Mouse (Mus musculus) forebrain, embryonic 15.5 days (tissue): ENCODE results near the gene Skint1. TPM values are rescaled to one million over a fixed set of nuclear protein-coding genes. Genes with fewer than 3 reads are reported as not detected.
"Not testable (repeated sequence)": the region's sequence is repeated elsewhere in the genome, so short reads cannot be mapped to it uniquely, and the experiment has no call there.

ENCODE experiments used
- ATAC-seq: fragments of 200-750 bp; cut with Nextera tagmentation; replicated peaks from 2 replicates; pipeline ENCODE4 v1.8.0; 2017; ENCODE audit warnings: mild to moderate bottlenecking, moderate TSS enrichment, moderate library complexity
- H3K27ac ChIP-seq: fragments of 300-500 bp; sonication (generic); replicated peaks from 2 replicates; pipeline ENCODE4 v1.5.1; 2015; ENCODE audit warnings: mild to moderate bottlenecking, inconsistent platforms
- H3K27me3 ChIP-seq: fragments of 300-500 bp; sonication (generic); 2 replicates; pipeline ENCODE4 v1.6.1; 2015; ENCODE audit warnings: inconsistent platforms
- H3K36me3 ChIP-seq: fragments of 300-500 bp; sonication (generic); 2 replicates; pipeline ENCODE4 v1.6.1; 2015; ENCODE audit warnings: mild to moderate bottlenecking, inconsistent platforms
- H3K4me1 ChIP-seq: fragments of 300-500 bp; sonication (generic); 2 replicates; pipeline ENCODE4 v1.6.1; 2015; ENCODE audit warnings: inconsistent platforms
- H3K4me2 ChIP-seq: fragments of 300-500 bp; sonication (generic); replicated peaks from 2 replicates; pipeline ENCODE4 v1.6.1; 2015; ENCODE audit warnings: mild to moderate bottlenecking, inconsistent platforms
- H3K4me3 ChIP-seq: fragments of 300-500 bp; sonication (generic); 2 replicates; pipeline ENCODE4 v1.5.1; 2015; ENCODE audit warnings: mild to moderate bottlenecking, inconsistent platforms
- H3K9ac ChIP-seq: fragments of 300-500 bp; sonication (generic); replicated peaks from 2 replicates; pipeline ENCODE4 v1.6.1; 2015; ENCODE audit warnings: mild to moderate bottlenecking, inconsistent platforms
- H3K9me3 ChIP-seq: fragments of 300-500 bp; sonication (generic); 2 replicates; pipeline ENCODE4 v1.6.1; 2016; ENCODE audit warnings: inconsistent platforms
- WGBS: fragments of 180-500 bp; shearing (Covaris S2); methylation state at CpG from one replicate; pipeline ENCODE4 v1.1.7; 2015; ENCODE audit warnings: mixed read lengths; 5-methylcytosine and 5-hydroxymethylcytosine counted together
- polyA plus RNA-seq: library from polyadenylated mRNA; unstranded; fragments of >200 nt; fragmentation: Nextera tagmentation; extraction: Ambion mirVana; gene quantifications from 2 replicates; pipeline ENCODE4 v1.2.1, GENCODE M21; 2015

Skint1 gene
- polyA plus RNA-seq = not detected in 2 replicates

DNA sequence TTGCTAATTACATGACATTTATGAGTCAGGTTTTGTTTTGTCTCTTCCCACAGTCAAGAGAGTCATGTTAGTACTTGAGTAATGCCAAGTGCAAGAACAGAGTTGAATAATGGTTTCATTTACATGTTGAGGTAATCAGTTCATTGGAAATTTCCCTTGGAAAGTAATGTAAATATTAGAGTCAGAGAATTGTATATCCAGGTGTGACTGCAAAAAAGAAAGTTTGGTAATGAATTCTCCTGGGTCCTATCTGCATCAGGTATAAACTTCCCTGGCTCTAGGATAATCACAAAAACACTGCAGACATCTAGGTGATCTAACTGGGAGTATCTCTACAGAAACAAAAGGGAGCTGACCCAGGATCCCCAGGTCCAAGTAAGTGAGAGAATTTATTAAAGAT, at the start of gene Skint1:
TSS of gene Skint1 (plus strand) at position 301 of the 400 bp plus-strand sequence.
- no peaks in the 10 kb centered on the region; the same call in 1 of the 2 replicates for H3K9me3 ChIP-seq
- no peak within 1 kb of the TSS for H3K9ac ChIP-seq
- H3K4me3 ChIP-seq = no peak within 1 kb of the TSS
- no peak within 1 kb of the TSS for H3K4me2 ChIP-seq
- H3K36me3 ChIP-seq = no peaks in the 10 kb centered on the region
- ATAC-seq = no peak
- no peaks in the 10 kb centered on the region for H3K4me1 ChIP-seq
- no peaks in the 10 kb centered on the region for H3K27me3 ChIP-seq
- no peak within 1 kb of the TSS for H3K27ac ChIP-seq

DNA sequence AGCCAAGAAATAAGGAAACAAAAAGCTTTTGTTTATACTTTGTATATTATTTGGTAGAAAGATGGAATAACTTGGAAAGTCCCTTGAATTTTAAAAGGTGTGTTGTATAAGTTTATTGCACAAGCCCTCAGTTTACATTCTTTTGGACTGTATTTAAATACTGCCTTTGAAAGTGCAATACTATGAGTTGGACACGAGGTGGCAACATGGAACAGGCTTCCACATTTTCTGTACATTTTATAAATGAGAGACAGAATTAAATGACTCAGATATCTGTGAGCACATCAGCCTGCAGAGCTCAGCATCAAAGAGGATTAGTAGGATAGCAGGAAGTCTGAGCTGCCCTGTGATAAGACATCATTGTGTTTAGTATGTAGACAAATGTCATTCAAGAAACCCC, 44.8 kb upstream of the Skint1 start:
- Histone ChIP-seq H3K4me3 (no peak overlapping the region), H3K27me3 (no peaks in the 10 kb centered on the region), H3K9ac (no peak overlapping the region), H3K27ac (no peak overlapping the region), H3K4me2 (no peak overlapping the region), H3K9me3 (no peaks in the 10 kb centered on the region), H3K4me1 (no peaks in the 10 kb centered on the region), H3K36me3 (no peaks in the 10 kb centered on the region)
- 39% methylated on average over 1 of the region's 1 CpGs for WGBS
- ATAC-seq = no peak

DNA sequence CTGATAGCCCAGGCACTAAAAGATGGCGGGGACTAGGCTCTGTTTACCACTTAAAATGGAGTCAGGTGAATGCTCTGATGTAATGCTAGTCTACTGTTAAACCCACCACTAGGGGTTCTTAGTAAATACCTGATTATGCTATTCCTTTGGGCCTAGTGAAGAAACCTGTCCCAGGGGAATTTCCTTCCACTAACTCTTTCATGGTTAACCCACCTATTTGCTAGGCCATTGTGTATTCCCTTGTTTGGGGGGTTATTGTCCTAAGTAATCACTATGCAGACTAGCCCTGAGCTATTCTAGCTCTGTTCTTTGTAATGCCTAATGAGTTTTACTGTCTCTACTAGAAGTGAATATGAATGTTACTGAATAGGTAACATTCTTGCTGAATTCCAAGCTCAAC, 42.8 kb upstream of the Skint1 start:
- not testable (repeated sequence) for H3K4me3 ChIP-seq, H3K4me2 ChIP-seq, H3K27ac ChIP-seq, H3K27me3 ChIP-seq, ATAC-seq, H3K9me3 ChIP-seq, H3K4me1 ChIP-seq, H3K36me3 ChIP-seq, H3K9ac ChIP-seq
- 82% methylated on average over 1 of the region's 1 CpGs for WGBS

DNA sequence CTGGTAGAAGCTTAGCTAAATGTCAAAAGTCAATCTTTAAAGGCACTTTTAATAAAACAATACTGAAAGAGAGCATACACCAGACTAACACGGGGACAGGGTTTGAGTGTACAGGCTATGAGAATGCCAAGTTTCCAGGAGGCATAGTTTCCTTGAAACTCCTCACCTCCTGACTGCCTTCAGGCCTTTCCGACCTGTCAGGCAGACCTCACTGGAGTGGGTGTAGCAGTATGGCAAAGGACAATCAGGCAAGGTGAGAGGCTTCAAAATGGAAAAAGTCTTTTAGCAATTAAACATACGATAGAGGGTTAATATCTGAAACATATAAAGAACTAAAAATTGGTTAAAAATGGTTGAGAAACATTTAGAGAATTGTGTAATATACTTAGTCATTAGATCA, 42.4 kb upstream of the Skint1 start:
- Histone ChIP-seq H3K4me1 (no peaks in the 10 kb centered on the region), H3K36me3 (no peaks in the 10 kb centered on the region), H3K9me3 (no peaks in the 10 kb centered on the region), H3K27ac (no peak overlapping the region), H3K4me3 (no peak overlapping the region), H3K4me2 (no peak overlapping the region), H3K9ac (no peak overlapping the region), H3K27me3 (no peaks in the 10 kb centered on the region)
- 85% methylated on average over 3 of the region's 3 CpGs for WGBS
- ATAC-seq = no peak

DNA sequence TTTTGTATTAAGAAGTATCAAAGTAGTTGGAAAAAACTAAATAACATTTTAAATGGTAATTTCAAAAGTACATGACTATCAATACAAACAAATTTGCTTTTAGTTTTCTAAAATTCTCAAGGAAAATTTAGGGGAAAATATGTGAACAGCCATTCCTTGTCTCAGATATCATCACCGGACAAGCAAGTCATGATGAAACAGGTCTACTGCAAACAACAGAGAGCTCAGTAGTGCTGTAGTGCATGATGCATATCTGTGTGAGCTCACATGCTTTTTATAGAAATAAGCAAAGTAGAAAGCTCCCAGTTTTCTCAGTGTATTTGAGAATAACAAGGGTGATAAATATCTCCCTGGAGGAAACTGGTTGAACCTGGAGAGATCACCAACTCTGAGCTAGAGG, 33.4 kb upstream of the Skint1 start, which contains the start of gene Skint7:
TSS of gene Skint7 (plus strand) at position 301 of the 400 bp plus-strand sequence.
- Histone ChIP-seq H3K36me3 (no peaks in the 10 kb centered on the region), H3K4me1 (no peaks in the 10 kb centered on the region), H3K27me3 (no peaks in the 10 kb centered on the region), H3K9me3 (no peaks in the 10 kb centered on the region), H3K4me3 (no peak within 1 kb of the TSS), H3K27ac (no peak within 1 kb of the TSS), H3K4me2 (no peak within 1 kb of the TSS), H3K9ac (no peak within 1 kb of the TSS)
- no peak for ATAC-seq
- WGBS = 98% methylated on average over 1 of the region's 1 CpGs

DNA sequence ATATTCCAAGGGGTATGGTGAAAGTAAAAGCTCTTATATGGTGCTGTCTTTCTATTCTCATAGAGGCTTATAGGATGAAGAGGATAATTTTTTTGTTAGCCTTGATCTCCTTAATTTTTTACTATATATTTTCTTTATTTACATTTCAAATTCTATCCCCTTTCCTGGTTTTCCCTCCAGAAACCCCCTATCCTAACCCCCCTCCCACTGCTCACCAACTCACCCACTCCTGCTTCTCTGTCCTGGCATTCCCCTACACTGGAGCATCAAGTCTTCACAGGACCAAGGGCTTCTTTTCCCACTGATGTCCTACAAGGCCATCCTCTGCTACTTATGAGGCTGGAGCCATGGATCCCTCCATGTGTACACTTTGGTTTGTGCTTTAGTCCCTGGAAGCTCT, 65.6 kb downstream of the Skint1 start, which contains the start of gene Skint4:
TSS of gene Skint4 (plus strand) at position 301 of the 400 bp plus-strand sequence.
- no peak within 1 kb of the TSS for H3K4me3 ChIP-seq
- no peak within 1 kb of the TSS for H3K27ac ChIP-seq
- no peak within 1 kb of the TSS for H3K4me2 ChIP-seq
- H3K36me3 ChIP-seq = no peaks in the 10 kb centered on the region
- H3K4me1 ChIP-seq = no peaks in the 10 kb centered on the region
- no peak within 1 kb of the TSS for H3K9ac ChIP-seq
- no peak for ATAC-seq
- H3K27me3 ChIP-seq = no peaks in the 10 kb centered on the region
- H3K9me3 ChIP-seq = peaks cover 7% of the 10 kb centered on the region; the same call in 1 of the 2 replicates

Other genes starting within 250 kb of the Skint1 start
- not detected in 2 replicates for gene Slc5a9, start 103.4 kb upstream of the Skint1 start, polyA plus RNA-seq
- not detected in 2 replicates for gene Skint8, start 86.9 kb upstream of the Skint1 start, polyA plus RNA-seq
- gene Skint7, start 33.3 kb upstream of the Skint1 start, polyA plus RNA-seq = not detected in 2 replicates
- not detected in 2 replicates for gene Skint4, start 65.7 kb downstream of the Skint1 start, polyA plus RNA-seq
- gene Skint3, start 226.0 kb downstream of the Skint1 start, polyA plus RNA-seq = not detected in 2 replicates